Mouse (Mus musculus): ENCODE measurements at regions not wholly inside any gene's neighbourhood (a gene's known extent, or its start where the extent isn't known, plus 50 kb on each side); places are given as distances from the start of the nearest gene placed in this dataset.

DNA sequence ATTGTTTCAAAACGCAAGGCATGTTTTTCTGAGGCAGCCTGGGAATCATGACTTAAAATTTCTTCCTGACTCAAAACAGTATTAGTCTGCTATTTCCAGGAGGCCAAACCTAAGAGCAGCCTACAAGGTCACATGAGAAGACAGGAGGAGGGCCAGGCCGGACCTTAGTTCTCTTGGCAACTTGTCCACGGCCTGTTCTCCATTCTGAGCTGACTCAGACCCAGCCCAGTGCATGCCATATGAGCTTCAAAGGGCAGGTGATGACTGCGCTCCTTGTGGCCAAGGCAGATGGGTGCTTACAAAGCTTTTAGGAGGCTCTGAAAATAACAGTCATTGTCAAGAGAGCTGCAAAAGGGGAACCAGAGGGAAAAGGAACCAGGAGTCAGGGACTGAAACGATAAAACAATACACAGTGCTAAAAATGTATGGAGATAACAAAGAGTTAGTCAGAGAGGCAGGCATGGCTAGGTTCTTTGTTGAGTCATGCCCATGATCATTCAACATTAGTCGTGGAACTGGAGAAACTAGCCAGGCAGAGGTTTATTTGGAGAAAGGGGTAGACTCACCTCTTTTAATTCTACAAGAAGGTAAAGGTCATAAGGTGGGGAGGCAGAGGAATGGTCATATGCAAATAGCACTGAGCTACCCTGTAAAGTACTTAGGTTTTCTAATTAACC is 525.8 kb downstream of the Ppargc1a start:
- POLR2A ChIA-PET = interaction anchor here (0.8 to 2.6 kb wide), 2 partner anchors 120 to 512 kb away, joined by 3 to 16 read pairs; no protein-coding TSS in a partner anchor
- ATAC-seq (no peak), DNase-seq (ENCODE audit: low read depth, low spot score) (no peak)
- no peaks in the 10 kb centered on the region for H3K27me3 ChIP-seq
- CTCF ChIA-PET = interaction anchor here (0.8 to 4.8 kb wide), 8 partner anchors 114 to 1023 kb away, joined by 3 to 24 read pairs (median 6); no protein-coding TSS in a partner anchor
- no peak for TF ChIP-seq CTCF (IDR thresholded peaks at IDR 0.05)
- in situ Hi-C loops (cut with MboI; ENCODE audit: low pct_unique_long_range_greater_than_20kb) = no loop called here

DNA sequence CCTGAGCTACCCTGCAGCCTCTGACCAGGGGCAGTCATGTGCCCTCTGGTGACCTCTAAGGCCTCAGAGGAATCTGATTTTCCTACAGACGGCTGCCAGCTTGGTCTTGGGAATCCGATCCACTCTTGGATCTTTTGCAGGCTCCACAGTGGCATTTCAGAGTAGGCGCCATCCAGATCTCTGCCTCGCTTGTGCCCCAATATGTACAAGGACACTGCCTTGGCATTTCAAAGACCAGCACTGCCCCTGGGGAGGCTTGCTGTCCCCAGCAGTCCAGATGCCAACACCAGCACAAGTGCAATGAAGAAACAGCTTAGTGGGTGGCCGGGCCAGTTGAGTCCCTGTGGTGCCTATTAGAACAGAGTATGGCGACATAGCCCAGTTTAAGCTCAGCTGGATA is 526.6 kb downstream of the Ppargc1a start:
- peak; percentile 1 for ATAC-seq
- in situ Hi-C loops (cut with MboI; ENCODE audit: low pct_unique_long_range_greater_than_20kb) = no loop called here
- no peak for DNase-seq (ENCODE audit: low read depth, low spot score)

DNA sequence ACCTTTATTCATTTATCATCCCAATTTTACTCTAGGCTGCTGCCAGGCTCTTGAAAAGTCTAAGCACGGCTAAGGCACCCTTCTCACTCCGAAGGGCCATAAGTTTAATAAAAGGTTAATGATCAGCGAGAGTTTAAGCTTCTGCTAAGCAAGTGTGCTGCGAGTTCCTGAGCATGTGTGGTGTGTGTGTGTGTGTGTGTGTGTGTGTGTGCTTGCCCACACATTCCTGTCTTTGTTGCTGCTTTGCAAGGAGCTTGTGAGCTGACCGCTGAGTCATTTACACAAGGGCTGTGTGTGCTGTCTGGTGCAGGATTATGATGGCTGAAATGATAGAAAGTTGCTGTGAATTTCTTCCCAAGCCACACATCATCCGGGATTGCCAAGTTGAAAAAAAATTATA is 527.1 kb downstream of the Ppargc1a start:
- DNase-seq (ENCODE audit: low read depth, low spot score) = no peak
- ATAC-seq = peak; percentile 36
- POLR2A ChIA-PET = interaction anchor here (0.6 to 2.6 kb wide), 6 partner anchors 47 to 513 kb away, joined by 3 to 16 read pairs (median 3); no protein-coding TSS in a partner anchor
- in situ Hi-C loops (cut with MboI; ENCODE audit: low pct_unique_long_range_greater_than_20kb) = no loop called here
- no peaks in the 10 kb centered on the region for H3K27me3 ChIP-seq
- CTCF ChIA-PET = interaction anchor here (0.8 to 4.8 kb wide), 16 partner anchors 115 to 1024 kb away, joined by 3 to 24 read pairs (median 4); no protein-coding TSS in a partner anchor
- TF ChIP-seq CTCF (IDR thresholded peaks at IDR 0.05) = no peak

More for the DNA sequence above, 526.6 kb downstream of the Ppargc1a start:
- TF ChIP-seq CTCF (IDR thresholded peaks at IDR 0.05) = no peak
- ChIA-PET POLR2A (interaction anchor here (0.6 to 2.6 kb wide), 5 partner anchors 46 to 512 kb away, joined by 3 to 16 read pairs (median 3); no protein-coding TSS in a partner anchor), CTCF (interaction anchor here (0.8 to 4.8 kb wide), 11 partner anchors 114 to 1024 kb away, joined by 3 to 24 read pairs (median 4); no protein-coding TSS in a partner anchor)
- H3K27me3 ChIP-seq = no peaks in the 10 kb centered on the region

DNA sequence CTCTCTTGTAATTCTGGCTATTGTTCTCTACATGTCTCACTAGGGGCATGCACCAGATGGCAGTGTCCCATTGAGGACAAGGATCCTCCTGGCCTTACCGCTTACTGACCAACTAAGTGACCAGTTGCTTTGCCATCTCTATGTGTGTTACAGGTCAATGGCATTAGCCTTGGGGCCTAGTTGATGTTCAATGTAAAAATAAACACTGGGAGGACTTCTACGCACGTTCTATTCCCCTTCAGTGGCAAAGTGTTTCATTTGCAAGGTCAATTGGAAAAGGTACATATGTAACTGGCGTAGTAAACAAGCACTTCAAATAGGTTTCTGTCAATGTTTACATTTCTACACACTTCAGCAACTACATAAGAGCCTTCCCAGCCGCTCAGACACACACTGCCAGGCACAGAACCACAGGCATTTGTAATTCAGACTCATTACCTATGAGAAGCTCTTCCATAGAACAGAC is 527.8 kb downstream of the Ppargc1a start:
- DNase-seq (ENCODE audit: low read depth, low spot score) (peak; percentile 83), ATAC-seq (peak; percentile 84)
- H3K27me3 ChIP-seq = no peaks in the 10 kb centered on the region
- in situ Hi-C loops (cut with MboI; ENCODE audit: low pct_unique_long_range_greater_than_20kb) = loop anchor here (5.0 to 10.0 kb wide), 4 partner anchors 513 to 1023 kb away; no protein-coding TSS in a partner anchor
- TF ChIP-seq CTCF (IDR thresholded peaks at IDR 0.05) = peak; percentile 94
- ChIA-PET POLR2A (interaction anchor here (0.5 to 2.6 kb wide), 4 partner anchors 412 to 514 kb away, joined by 3 to 16 read pairs (median 3); no protein-coding TSS in a partner anchor), CTCF (interaction anchor here (0.7 to 4.8 kb wide), 14 partner anchors 152 to 1025 kb away, joined by 3 to 24 read pairs (median 4); no protein-coding TSS in a partner anchor)

DNA sequence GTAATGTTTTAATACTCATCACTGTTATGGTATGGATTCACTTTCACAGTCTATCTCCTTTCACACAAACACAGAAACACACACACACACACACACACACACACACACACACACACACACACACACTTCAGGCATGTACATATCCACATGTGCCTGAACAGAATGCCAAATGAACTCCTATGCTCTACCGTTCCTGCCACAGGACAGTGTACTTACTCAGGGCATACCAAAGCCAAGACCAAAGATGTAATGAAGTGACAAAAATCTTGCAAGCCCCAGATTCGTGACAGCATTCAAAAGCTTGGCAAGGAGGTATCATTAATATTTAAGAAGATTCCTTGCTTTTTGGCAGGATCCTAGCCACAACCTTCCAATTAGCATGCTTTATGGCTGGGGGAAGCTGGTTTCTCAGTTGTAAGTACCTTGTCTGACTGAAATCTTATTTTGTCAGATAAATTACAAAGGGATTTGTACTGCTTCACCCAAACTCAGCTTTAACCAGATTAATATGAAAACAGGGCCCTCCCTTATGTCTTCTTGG is 531.0 kb downstream of the Ppargc1a start:
- no peak for ATAC-seq
- POLR2A ChIA-PET = no interaction called here
- in situ Hi-C loops (cut with MboI; ENCODE audit: low pct_unique_long_range_greater_than_20kb) = loop anchor here (5.0 to 10.0 kb wide), 4 partner anchors 516 to 1026 kb away; no protein-coding TSS in a partner anchor
- DNase-seq (ENCODE audit: low read depth, low spot score) = no peak
- H3K27me3 ChIP-seq = no peaks in the 10 kb centered on the region
- CTCF ChIA-PET = interaction anchor here (0.9 kb wide), 1 partner anchor 412 kb away, joined by 3 read pairs; no protein-coding TSS in a partner anchor
- TF ChIP-seq CTCF (IDR thresholded peaks at IDR 0.05) = no peak

- TF ChIP-seq CTCF (IDR thresholded peaks at IDR 0.05) = no peak
- ChIA-PET POLR2A (no interaction called here), CTCF (no interaction called here)
- ATAC-seq = no peak
- no peaks in the 10 kb centered on the region for H3K27me3 ChIP-seq
- in situ Hi-C loops (cut with MboI; ENCODE audit: low pct_unique_long_range_greater_than_20kb) = no loop called here
- no peak for DNase-seq (ENCODE audit: low read depth, low spot score)
These were observed 538.6 kb downstream of the Ppargc1a start for GRCm38 (mm10) chr5:51028966-51029365.

DNA sequence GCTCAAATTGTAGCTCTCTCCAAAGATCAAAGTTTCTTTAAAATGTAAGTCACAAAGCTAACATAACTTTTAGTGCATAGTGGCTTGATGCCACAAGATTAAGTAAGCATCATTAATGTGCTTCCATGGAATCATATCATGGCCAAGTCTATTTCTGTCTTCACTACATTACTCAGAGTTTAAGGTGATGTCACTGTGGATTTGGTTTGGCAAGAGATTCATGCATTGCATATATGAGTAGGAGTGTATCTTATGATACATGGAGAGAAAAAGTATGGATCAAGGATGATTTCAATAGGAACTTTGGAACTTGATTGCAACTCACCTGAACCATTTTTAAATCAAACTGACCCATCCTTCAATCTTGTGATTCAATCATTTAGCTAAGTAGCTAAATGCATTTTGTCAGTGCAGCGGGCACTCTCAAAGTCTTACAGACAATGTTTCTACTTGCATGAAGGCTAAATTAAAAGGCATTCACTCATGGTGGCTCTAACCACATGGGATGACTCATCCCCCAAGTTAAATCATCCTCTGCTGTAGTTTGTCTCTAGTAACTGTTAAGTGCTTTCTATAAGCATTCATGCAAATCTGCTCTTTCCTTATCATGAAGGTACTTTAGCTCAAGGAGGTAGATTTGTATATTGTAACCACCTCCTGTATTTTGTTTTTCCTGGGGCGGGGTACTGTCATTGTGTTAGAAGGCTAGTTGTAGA is 576.5 kb downstream of the Ppargc1a start:
- ChIA-PET CTCF (interaction anchor here (0.6 kb wide), 1 partner anchor 9 kb away, joined by 3 read pairs; no protein-coding TSS in a partner anchor), POLR2A (no interaction called here)
- ATAC-seq (peak; percentile 94), DNase-seq (ENCODE audit: low read depth, low spot score) (peak; percentile 86)
- in situ Hi-C loops (cut with MboI; ENCODE audit: low pct_unique_long_range_greater_than_20kb) = no loop called here
- no peak for TF ChIP-seq CTCF (IDR thresholded peaks at IDR 0.05)
- no peaks in the 10 kb centered on the region for H3K27me3 ChIP-seq

Measured in Patski (cell line).